Mouse (Mus musculus): ENCODE measurements around the gene Cxcr2.
"Not testable (repeated sequence)": the region's sequence is repeated elsewhere in the genome, so short reads cannot be mapped to it uniquely, and the experiment has no call there.

Cxcr2 gene

DNA sequence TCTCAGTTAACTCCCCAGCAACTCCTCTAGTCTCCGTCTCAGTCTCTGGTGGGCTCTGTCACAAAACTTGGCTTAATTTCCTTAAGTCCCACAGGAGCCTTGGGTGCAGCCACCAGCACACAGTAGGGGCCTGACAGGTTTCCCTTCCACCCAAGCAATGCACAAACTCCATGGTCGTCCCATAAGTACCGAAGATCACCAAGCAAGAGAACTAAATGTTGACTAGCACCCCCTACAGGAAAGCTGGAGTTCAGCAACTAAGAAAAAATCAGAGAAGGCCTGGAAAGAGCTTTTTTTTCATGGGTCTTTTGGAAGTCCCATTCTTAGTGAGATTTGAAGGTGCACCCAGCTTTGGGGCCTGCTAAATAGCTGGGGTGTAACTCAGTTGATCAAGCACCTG, 14.4 kb upstream of the Cxcr2 start:
- in situ Hi-C loops (cut with MboI, MseI) = no loop called here

DNA sequence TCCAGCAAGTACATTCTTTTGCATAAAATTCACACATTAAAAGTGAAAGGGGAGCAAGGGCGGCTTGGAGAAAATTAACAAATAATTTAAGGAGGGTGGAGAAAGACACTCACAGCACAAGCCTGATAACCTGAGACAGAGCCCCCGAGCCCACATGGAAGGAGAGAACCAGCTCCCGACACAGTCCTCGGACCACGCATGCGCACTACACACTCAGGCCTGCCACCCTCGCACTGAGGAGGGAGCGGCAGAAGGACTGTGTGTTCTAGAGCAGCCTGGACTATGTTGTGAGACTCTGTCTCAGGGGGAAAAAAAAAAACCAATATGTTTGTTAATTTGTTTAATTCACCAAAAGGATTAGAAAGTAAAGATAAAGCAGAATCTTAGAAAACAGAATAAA, 12.0 kb upstream of the Cxcr2 start:
- in situ Hi-C loops (cut with MboI, MseI) = no loop called here

DNA sequence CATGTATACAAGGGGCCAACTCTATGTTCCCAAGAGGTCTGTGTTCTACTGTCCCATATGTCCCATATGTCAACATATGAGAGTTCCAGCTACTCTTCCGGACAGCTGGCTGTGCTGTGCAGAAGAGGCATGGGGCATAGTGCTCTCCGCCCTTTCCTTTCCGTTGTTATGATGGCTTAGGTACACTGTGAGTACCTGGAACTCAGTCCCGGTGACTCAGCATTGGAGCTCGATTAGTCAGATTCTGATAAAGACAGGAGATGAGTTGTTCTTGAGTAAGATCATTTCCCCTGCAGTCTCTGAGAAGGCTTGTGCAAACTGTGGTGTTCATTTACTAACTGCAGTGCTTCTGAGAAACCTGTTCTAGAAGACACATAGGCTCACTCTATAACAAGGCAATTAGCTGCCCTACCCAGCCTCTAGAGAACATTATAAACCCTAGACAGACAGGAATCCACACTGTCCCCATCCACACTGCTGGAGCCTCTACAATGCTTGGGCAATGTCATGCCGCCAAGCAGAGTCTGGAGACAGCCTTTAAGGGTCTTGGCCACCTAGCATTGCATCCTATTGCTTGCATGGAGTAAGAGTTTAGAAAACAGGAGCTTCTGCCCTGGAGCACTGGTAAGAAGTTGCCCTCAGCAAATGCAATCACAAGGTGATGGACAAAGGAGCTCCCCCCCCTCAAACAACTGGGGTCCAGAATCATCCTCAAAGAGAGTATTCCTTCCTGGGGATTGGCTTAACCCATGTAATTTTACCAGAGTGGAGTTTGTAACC, 4.5 kb upstream of the Cxcr2 start:
- in situ Hi-C loops (cut with MboI, MseI) = no loop called here

DNA sequence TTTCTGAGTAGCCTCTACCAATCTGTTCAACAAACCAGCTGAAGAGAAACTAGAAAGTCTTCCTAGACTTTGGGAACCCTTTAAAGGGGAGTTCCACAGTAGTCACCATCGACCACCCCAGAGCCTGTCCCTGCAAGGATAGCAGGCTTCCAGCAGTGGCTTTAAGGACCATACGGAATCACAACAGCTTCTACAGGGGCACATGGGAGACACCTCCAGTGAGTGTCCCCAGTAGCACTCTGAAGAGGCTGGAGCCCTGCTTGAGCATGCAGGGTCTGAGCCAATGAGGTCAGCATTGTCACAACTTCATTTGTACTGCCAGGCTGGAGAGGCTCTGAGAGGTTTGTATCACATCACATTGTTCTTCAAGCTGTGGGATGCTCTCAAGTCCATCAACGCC, 3.7 kb upstream of the Cxcr2 start:
- in situ Hi-C loops (cut with MboI, MseI) = no loop called here

DNA sequence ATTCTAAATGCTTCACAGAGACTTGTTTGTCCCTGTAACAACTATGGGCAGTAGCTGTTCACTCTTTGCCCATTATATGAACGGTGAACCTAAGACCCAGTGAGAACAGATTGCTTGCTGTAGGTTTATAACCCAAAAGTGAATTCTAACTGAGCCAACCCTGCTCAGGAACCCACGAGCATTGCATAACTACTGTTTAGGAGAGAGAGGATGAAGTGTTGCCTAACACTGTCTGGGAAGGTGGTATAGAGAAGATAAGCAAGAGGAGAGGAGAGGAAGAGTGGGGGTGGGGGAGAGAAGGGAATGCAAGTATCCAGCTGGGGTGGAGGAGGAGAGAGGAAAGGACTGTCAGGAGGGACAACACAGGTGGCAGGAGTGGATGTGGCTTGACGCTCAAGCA, 2.7 kb upstream of the Cxcr2 start:
- in situ Hi-C loops (cut with MboI, MseI) = no loop called here

DNA sequence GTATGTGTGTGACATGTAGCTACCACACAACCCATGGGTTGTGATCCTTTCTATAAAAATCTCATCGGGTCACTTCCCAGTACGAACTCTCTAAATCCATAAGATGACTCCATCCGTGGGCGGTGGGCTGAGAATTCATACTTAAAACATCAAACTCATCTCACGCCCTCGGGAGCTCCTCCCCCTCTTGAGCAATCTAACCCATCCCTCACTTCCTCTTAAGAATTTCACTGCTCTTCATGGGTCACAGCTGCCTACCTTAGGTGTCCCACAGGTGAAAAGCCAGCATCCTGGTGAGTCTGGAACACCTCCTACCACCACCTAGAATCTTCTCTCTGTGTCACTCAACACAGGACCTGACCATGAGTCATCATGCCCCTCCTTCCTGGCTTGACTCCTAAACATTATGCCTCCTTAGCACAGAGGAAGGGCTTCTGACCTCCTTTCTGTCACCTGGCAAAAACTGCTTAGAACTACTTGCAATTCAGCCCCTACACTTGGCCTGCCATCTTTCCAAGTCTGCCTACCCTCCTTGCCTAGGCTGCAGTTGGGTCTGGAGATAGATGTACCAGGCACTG, 1.7 kb downstream of the Cxcr2 start:
- in situ Hi-C loops (cut with MboI, MseI) = no loop called here

DNA sequence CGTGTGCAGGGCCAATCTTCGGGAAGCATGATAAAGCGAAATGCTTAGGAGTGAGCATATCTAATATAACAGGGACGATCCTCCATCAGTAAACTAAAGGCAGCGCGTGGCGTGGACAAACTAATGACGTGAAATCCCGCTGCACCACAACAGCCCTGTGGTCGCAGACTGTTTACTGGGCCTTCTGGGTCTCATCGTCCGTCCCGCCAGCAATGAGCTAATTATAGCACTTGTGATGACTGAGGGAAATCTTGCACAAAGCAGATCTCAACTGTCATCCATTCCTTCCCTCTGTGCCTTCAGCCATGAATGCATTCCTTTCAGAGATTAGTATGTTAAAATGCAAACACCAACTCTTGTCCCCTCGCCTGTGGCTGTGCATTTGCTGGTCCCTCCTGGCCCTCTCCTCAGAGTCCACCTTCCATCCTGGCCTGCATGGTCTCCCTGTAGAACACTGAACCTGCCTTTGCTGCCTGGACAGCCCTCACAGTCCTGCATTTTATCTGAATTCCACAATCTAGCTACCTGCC, 2.7 kb downstream of the Cxcr2 start:
- in situ Hi-C loops (cut with MboI, MseI) = no loop called here

DNA sequence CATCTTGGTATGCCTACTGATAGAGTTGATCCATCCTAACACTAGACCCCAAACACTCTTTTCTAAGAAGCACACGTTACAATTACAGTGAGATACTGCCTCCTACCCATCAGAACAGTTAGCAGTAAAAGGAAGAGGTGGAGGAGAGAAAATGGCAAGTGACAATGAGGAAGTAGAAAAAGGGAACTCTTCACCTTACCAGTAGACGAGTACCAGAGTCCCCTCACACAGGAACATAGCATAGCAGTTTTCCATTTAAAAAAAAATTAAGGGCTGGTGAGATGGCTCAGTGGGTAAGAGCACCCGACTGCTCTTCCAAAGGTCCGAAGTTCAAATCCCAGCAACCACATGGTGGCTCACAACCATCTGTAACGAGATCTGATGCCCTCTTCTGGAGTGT, 5.8 kb downstream of the Cxcr2 start:
- in situ Hi-C loops (cut with MboI, MseI) = not testable (repeated sequence)

DNA sequence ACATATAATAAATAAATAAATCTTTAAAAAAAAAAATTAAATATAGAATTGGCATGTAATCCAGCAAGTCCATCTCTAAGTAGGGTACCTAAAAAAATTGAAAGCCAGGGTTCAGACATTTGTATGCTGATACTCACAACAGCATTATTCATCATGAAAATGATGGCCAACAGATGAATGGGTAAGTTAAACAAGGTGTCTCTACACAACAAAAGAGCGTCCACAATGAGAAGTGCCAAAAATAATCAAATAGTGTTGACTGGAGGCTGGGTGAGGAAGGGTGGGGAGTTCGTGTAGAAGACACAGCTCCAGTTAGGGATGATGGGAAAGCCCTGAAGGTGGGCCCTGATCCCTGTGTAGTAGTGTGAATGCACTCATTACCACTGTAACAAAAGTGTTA, 6.2 kb downstream of the Cxcr2 start:
- in situ Hi-C loops (cut with MboI, MseI) = no loop called here

DNA sequence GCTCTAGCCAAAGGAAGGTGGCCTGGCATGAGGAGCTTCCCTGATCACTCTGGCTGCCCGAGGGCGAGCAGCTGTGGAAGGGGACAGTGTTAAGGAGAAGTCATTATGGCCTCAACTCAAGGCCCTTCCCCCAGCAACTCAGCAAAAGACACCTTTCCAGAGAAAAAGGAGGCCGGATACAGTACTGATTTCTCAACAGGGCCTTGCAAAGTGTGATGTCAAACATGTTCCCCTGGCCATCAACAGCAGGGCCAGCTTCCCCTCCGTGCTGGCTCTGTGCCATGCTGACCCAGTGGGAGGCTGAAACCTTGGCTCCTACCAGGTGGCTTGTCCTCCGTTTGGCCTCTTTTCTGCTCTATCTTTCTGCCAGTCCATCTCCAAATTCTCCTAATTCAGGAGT, 13.3 kb downstream of the Cxcr2 start:
- in situ Hi-C loops (cut with MboI, MseI) = no loop called here

DNA sequence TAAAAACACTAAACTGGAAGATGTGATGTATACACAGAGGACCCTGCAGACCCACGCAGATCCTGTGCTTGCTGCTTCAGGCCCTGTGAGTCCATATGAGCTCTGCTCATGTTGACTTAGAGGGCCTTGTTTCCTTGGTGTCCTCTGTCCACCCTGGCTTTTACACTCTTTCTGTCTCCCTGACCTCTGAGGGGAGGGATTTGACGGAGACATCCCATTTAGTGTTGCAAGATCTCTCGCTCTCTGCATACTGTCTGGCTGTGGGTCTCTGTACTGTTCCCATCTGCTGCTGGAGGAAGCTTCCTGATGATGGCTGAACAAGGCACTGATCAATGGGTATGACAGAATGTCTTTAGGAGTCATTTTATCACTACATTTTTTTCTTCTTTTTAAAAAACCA, 15.9 kb downstream of the Cxcr2 start:
- in situ Hi-C loops (cut with MboI, MseI) = no loop called here

DNA sequence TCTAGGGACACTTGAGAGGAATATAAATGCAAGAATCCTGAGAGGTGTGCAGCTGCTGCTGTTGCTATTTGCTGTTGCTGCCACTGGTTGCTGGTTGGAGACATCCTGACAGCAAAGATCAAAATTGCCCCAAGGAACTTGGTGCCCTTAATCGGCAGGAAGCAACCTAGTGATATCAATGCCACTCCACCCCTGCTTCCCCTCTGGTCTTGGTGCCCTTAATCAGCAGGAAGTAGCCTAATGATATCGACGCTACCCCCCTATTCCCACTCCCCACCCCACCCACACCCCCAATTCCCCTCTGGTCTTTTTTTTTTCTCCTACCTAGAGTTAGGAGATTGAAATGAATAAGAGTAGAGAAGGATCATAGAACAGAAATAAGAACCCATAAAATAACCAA, 18.9 kb downstream of the Cxcr2 start:
- in situ Hi-C loops (cut with MboI, MseI) = no loop called here

DNA sequence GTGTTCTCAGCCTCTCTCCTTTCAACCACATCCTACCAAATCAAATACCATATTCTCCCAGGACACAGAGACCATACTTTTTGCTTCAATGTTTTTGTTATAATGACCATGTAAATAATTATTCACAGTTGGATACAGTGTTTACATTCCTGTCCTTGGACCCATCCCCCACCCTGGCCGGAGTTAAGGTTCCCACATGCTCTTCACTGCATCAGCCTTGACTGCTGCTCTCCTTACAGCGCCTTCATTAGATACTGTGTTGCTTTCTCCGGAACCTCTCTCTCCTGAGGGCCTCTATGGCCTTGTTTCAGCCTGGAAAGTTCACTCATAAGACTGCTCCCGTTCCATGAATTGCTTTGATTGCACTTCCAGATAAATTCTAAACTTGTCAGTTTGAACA, 21.9 kb downstream of the Cxcr2 start:
- in situ Hi-C loops (cut with MboI, MseI) = no loop called here

DNA sequence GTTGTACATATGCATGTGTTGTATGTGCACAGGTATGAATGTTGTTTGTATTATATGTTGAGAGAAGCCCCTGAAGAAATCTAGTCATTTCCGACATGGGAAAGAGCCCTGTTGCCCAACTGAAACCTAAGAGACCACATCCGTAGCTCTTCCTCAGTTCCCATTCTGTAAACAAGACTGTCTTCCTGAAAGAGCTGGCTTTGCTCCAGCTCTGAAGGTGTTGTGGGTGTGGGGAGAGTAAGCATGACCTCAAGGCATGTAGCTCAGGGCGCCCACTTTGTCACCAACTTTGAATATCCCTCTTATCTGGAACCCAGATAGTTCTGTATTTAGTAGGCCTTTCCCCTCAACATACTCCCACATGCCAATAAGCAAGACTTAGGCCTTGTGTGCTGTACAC, 24.8 kb downstream of the Cxcr2 start:
- in situ Hi-C loops (cut with MboI, MseI) = no loop called here

DNA sequence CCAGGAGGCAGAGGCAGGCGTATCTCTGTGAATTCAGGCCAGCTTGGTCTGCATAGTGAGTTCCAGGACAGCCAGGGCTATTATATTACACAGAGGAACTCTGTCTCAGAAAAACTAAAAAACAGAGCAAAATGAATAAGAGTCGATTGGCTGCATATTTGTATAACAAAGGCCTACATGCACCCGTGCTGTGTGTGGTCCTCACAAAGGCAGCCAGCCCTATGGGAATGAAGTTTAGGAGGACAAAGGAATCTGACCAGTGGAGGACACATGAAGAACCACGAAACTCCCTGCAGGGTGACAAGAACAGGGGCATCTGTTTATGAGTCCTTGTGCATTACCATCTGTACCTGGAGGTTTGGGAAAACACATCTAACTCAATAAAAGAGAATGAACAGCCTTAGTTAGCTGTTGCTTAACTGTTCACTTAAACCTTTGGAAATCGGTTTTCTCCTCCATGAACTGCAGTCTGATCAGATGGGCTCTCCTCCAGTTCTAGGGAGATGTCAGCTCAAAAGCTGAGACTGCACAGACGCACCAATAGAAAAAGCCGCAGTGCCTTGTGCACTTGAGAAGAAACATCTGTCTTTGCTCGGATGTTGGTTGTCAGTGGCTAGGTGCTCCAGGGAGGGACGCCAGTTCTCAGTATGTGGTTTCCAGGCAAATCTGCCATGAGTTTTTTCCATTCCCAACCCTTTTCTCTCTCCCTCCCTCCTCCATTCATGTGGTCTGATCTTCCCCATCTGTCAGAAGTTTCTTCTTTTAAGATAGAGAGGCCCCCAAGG, 26.0 kb downstream of the Cxcr2 start:
- in situ Hi-C loops (cut with MboI, MseI) = no loop called here

DNA sequence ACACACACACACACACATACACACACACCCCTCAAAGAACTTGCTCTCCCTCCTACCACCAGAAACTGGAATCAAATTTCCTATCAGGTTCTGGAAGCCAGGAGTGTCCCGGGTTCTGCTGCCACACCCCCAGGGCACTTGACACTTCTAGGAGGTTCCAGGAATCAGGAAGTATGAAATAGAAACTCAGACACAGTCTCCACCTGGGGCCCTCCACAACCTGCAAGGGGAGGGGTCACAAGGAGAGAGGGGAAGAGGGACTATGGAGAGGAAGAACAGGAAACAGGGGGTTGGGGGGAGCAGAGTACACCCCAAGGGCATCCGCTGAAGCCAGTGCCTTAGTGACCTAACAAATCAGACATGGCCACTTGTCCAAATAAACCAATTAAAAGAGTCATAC, 27.7 kb downstream of the Cxcr2 start:
- in situ Hi-C loops (cut with MboI, MseI) = no loop called here

DNA sequence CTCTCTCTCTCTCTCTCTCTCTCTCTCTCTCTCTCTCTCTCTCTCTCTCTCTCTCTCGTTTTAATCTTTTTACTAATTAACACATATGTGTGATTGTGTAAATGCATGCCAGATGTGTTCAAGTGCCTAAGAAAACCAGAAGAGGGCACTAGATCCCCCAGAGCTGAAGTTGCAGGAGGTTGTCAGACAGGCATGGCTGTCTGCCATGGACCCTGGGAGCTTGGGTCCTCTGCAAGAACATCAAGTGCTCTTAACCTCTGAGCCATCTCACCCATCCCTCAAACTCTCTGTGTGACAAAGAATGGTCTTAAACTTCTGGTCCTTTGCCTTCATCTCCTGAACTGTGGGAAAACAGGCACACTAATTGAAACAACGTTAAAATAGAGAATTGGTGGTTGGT, 29.2 kb downstream of the Cxcr2 start:
- in situ Hi-C loops (cut with MboI, MseI) = no loop called here

DNA sequence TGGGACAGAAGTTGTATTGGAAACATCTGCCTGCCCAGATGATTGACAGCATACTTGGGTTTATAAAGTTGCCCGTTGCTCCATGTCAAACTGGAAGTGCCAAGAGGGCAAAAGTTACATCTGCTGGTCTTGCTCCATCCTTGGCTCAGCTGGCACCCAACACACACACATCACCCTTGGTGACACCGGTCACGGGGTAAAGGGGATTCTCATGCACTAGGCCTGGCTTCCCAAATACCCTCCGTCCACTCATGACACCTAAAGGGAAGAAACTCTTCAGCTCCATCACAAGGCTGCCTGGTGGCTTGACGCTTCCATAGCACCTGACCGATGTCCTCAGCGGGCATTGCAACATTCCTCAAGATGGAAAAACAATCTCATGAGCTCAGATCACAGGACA, 36.7 kb downstream of the Cxcr2 start:
- in situ Hi-C loops (cut with MboI, MseI) = loop anchor here (10.0 kb wide), 1 partner anchor 614 kb away; no protein-coding TSS in a partner anchor

DNA sequence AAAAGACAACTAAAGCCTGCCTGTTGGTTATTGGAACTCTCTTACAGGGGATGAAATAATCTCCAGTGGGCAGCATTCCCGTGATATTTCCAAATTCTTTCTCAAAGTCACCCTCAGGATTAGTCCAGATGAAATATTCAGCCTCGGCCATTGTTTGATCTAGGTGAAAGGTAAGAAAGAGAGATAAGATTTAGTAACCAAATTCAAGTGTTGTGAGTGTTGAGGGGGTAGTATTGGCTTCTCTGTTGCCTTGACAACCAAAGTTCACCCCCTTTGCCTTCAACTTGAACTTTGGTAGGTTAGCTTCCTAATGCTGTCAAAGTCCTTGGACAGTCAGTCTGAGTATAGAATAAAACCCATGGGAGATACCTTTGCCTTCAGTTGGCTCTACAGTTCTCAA, 38.9 kb downstream of the Cxcr2 start:
- in situ Hi-C loops (cut with MboI, MseI) = loop anchor here (10.0 kb wide), 1 partner anchor 612 kb away; no protein-coding TSS in a partner anchor

DNA sequence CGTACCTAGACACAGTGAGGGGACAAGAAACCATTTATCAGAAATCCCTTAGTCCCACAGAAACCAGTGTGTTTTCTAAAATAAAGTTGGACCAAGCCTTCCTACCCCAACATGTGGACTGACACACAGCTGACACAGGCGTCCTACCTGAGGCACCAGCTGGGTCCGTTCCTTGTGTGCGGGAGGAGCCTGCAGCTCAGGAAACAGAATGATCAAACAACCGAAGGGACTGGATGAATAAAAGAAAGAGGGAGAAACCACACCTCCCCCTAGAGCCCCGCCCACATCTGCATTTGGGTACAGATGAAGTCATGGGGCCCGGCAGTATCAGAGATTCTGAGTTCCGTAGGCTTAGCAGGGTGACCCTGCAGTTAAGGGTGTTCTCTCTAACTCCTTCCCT, 40.7 kb downstream of the Cxcr2 start, which contains the start of gene Cxcr1:
Gene Cxcr1 (minus strand): TSS at position 187 of the 400 bp plus-strand sequence.
- in situ Hi-C loops (cut with MboI, MseI) = loop anchor here (10.0 kb wide), 1 partner anchor 610 kb away; no protein-coding TSS in a partner anchor

DNA sequence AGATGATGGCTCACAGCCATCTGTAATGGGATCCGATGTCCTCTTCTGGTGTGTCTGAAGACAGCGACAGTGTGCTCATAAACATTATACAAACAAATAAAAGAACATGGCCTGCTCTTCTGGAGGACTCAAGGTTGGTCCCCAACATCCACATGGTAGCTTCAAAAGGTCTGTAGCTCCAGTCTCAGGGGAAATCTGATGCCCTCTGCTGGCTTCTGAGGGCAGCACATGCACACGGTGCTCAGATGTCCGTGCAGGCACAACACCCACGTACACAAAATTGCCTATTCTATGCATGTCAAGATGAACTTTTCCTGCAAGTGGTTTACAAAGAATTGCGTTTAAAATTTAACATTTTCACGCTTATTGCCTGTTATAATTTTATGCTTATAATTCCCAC, 42.2 kb downstream of the Cxcr2 start:
- in situ Hi-C loops (cut with MboI, MseI) = loop anchor here (10.0 kb wide), 1 partner anchor 609 kb away; no protein-coding TSS in a partner anchor

Data from regulatory T cell (primary cell).